Mouse (Mus musculus): ENCODE data around the gene C030005K15Rik.

DNA sequence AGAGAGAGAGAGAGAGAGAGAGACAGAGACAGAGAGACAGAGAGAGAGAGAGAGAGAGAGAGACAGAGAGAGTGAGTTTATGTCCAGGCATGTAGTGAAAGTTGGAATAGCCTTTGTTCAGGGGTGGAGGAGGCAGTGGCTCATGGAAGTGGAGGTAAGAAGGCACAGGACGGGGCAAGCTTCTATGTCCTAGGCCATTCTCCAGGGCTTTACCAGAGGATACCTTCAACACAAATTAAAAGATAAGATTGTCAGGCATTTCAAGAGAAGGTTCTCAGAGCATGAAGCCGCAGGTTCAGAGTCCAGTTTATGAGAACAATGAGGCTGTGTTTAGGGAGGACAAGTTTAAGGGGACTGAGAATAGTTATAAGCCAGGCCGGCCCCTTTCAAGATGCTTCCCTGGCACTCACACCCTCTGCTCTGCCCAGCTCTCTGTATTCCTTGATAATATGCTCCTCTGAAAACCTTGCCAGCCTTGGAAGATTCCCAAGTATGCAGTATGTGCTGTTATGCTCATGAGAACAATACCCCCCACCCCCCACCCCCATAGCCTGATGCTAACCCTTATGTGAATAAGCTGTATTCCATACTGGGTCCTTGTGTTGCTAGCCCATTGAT lies 11.2 kb downstream of the C030005K15Rik start:
- TF ChIP-seq CTCF (IDR thresholded peaks at IDR 0.05; ENCODE audit: borderline replicate concordance, insufficient read depth, low read depth, low read length) = no peak
- no peak for TF ChIP-seq POLR2A (IDR thresholded peaks at IDR 0.05; ENCODE audit: borderline replicate concordance, insufficient read depth, low read length)

Data from cerebellum, adult 2 months (tissue).